Mouse (Mus musculus) hindbrain, embryonic 12.5 days (tissue): ENCODE results near the gene Hsd17b1. TPM values are rescaled to one million over a fixed set of nuclear protein-coding genes. Genes with fewer than 3 reads are reported as not detected.

Source experiments
- ATAC-seq: fragments of 200-750 bp; cut with Nextera tagmentation; 2 replicates; pipeline ENCODE4 v1.8.0; 2017; ENCODE audit warnings: moderate TSS enrichment; ENCODE audit not compliant: low FRiP score
- H3K27ac ChIP-seq: fragments of 300-500 bp; sonication (generic); 2 replicates; pipeline ENCODE4 v1.5.1; 2016; ENCODE audit warnings: mild to moderate bottlenecking
- H3K27me3 ChIP-seq: fragments of 300-500 bp; sonication (generic); 2 replicates; pipeline ENCODE4 v1.6.1; 2016; ENCODE audit warnings: mild to moderate bottlenecking
- H3K36me3 ChIP-seq: fragments of 300-500 bp; sonication (generic); 2 replicates; pipeline ENCODE4 v1.6.1; 2016; ENCODE audit warnings: mild to moderate bottlenecking
- H3K4me1 ChIP-seq: fragments of 300-500 bp; sonication (generic); 2 replicates; pipeline ENCODE4 v1.6.1; 2016
- H3K4me2 ChIP-seq: fragments of 300-500 bp; sonication (generic); replicated peaks from 2 replicates; pipeline ENCODE4 v1.6.1; 2016; ENCODE audit warnings: mild to moderate bottlenecking
- H3K4me3 ChIP-seq: fragments of 300-500 bp; sonication (generic); 2 replicates; pipeline ENCODE4 v1.5.1; 2016; ENCODE audit warnings: mild to moderate bottlenecking
- H3K9ac ChIP-seq: fragments of 300-500 bp; sonication (generic); 2 replicates; pipeline ENCODE4 v1.6.1; 2016; ENCODE audit warnings: mild to moderate bottlenecking, moderate library complexity
- H3K9me3 ChIP-seq: fragments of 300-500 bp; sonication (generic); replicated peaks from 2 replicates; pipeline ENCODE4 v1.6.1; 2016; ENCODE audit warnings: mild to moderate bottlenecking
- WGBS: fragments of 180-500 bp; shearing (Covaris S2); methylation state at CpG from one replicate; pipeline ENCODE4 v1.1.7; 2016; 5-methylcytosine and 5-hydroxymethylcytosine counted together
- polyA plus RNA-seq: library from polyadenylated mRNA; unstranded; fragments of >200 nt; fragmentation: Nextera tagmentation; extraction: Ambion mirVana; gene quantifications from 2 replicates; pipeline ENCODE4 v1.2.1, GENCODE M21; 2016

The Hsd17b1 gene
- polyA plus RNA-seq: 0.23 and 0.26 TPM in 2 replicates

DNA sequence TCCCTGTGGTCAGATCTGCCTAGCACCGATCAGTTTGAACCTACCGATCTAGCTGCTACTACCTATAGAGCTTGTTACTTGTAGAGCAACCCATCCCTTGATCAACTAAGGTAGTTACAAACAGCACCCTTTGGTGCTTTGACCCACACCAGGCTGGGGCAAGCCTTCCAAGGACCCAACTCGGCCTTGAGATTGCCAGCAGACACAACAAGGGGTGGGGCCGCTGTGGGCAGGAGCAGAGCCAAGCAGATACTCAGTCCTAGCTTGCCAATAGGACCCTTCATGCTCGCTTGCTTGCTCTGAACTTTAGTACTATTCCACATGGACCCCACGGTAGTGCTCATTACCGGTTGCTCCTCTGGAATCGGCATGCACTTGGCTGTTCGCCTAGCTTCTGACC lies at the start of gene Hsd17b1:
Gene Hsd17b1 (plus strand): TSS at position 291 of the 400 bp plus-strand sequence.
- peaks cover 53% of the 10 kb centered on the region for H3K27me3 ChIP-seq
- ATAC-seq: no peak
- H3K9me3 ChIP-seq: no peaks in the 10 kb centered on the region
- H3K36me3 ChIP-seq: peaks cover 5% of the 10 kb centered on the region; the same call in 1 of the 2 replicates
- H3K4me1 ChIP-seq: peaks cover 13% of the 10 kb centered on the region
- 74% methylated on average over 9 of the region's 9 CpGs for WGBS
- no peak within 1 kb of the TSS for H3K9ac ChIP-seq
- no peak within 1 kb of the TSS for H3K27ac ChIP-seq
- no peak within 1 kb of the TSS for H3K4me3 ChIP-seq
- H3K4me2 ChIP-seq: no peak within 1 kb of the TSS

DNA sequence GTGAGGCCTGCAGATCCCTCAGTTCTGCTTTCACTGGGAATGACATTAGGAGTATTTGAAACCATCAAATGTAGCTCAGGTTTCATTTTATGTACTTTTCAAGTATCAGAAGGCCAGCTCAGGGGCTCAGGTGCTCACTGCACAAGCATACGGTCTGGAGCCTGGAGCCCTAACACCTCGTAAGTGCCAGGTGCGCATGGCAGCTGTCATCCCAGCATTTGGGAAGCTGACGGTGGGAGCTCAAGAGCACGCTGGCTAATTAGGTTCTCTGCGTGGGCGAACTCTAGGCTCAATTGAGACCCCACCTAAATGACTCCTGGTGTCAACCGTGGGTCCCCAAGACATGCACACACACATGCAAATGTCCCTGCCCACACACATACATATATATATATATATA lies 48.9 kb upstream of the Hsd17b1 start:
- no peaks in the 10 kb centered on the region for H3K27me3 ChIP-seq
- no peaks in the 10 kb centered on the region for H3K4me1 ChIP-seq
- H3K4me2 ChIP-seq: no peak overlapping the region
- no peak for ATAC-seq
- WGBS: 93% methylated on average over 8 of the region's 8 CpGs
- no peaks in the 10 kb centered on the region for H3K9me3 ChIP-seq
- peaks cover 82% of the 10 kb centered on the region for H3K36me3 ChIP-seq
- no peak overlapping the region for H3K27ac ChIP-seq
- no peak overlapping the region for H3K4me3 ChIP-seq
- no peak overlapping the region for H3K9ac ChIP-seq

DNA sequence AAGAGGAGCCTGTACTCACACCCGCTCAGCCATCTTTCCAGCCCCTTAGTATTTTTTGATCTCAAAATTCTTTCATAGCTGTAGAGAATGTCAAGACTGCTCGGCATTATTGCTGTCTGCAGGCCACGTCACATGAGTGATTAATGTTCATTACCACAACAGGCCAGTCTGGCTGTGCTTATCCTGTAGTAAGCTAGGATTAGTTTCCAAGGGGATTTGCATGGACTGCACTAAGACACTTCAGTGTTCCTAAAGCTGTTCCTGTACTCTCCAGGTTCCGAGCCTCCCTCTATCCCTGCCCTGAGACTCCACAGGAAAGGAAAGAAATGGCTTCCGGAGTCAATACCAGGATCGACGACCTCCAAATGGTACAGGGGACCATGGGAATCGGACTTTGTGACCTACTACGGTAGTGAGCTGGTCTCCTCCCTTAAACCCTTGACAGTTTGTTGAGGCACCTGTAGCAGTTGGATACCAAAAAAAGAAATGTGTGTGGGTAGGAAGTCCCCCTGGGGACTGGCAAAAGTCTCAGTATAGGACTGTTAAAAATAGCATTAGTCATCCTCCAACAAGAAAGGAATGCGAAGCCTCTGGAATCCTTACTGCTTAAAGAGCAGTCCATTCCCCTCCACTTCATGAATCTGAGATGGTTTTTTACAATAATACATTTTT lies 47.9 kb upstream of the Hsd17b1 start:
- Histone ChIP-seq H3K4me3 (no peak overlapping the region), H3K9me3 (no peaks in the 10 kb centered on the region), H3K27me3 (no peaks in the 10 kb centered on the region), H3K9ac (no peak overlapping the region), H3K36me3 (peaks cover 84% of the 10 kb centered on the region), H3K27ac (no peak overlapping the region), H3K4me2 (no peak overlapping the region), H3K4me1 (no peaks in the 10 kb centered on the region)
- ATAC-seq: no peak
- 87% methylated on average over 10 of the region's 10 CpGs for WGBS

DNA sequence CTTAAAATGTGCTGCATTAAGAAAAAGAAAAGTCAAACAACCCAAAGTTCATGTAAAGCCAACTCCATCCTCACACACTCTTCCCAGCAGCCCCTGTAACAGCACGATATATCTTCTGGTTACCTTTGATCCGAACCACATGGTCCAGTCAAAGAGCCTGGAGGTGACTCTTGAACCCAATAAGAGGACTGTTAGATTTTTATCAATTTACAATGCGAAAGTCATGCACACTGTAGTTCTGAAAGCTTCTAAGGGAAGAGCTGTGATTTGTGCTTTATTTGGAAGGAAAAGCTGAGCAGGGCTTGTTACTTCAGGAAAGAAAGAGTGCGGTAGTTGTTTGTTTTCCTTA lies 47.4 kb upstream of the Hsd17b1 start:
- 94% methylated on average over 4 of the region's 4 CpGs for WGBS
- no peak for ATAC-seq
- H3K36me3 ChIP-seq: peaks cover 83% of the 10 kb centered on the region

DNA sequence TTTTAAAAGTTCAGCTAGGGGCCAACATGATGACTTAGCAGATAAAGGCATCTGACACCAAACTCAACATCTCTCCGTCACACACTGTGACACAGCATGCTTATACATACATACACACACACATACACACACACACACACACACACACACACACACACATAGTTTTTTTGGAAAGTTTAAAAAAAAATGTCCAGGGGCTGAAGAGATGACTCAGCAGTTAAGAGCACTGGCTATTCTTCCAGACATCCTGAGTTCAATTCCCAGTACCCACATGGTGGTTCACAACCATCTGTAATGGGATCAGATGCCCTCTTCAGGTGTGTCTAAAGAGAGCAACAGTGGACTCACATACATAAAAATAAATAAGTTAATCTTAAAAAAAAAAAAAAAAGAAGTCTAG lies 46.7 kb upstream of the Hsd17b1 start:
- Histone ChIP-seq H3K36me3 (peaks cover 80% of the 10 kb centered on the region), H3K4me2 (no peak overlapping the region), H3K9ac (no peak overlapping the region), H3K27me3 (no peaks in the 10 kb centered on the region), H3K27ac (no peak overlapping the region), H3K9me3 (no peaks in the 10 kb centered on the region), H3K4me1 (no peaks in the 10 kb centered on the region), H3K4me3 (no peak overlapping the region)
- whole genome bisulfite sequencing: 100% methylated on average over 1 of the region's 1 CpGs
- ATAC-seq: no peak

More for the DNA sequence above, 47.4 kb upstream of the Hsd17b1 start:
- H3K27ac ChIP-seq: no peak overlapping the region
- H3K9me3 ChIP-seq: no peaks in the 10 kb centered on the region
- H3K4me2 ChIP-seq: no peak overlapping the region
- H3K4me3 ChIP-seq: no peak overlapping the region
- H3K4me1 ChIP-seq: no peaks in the 10 kb centered on the region
- H3K9ac ChIP-seq: no peak overlapping the region
- H3K27me3 ChIP-seq: no peaks in the 10 kb centered on the region

DNA sequence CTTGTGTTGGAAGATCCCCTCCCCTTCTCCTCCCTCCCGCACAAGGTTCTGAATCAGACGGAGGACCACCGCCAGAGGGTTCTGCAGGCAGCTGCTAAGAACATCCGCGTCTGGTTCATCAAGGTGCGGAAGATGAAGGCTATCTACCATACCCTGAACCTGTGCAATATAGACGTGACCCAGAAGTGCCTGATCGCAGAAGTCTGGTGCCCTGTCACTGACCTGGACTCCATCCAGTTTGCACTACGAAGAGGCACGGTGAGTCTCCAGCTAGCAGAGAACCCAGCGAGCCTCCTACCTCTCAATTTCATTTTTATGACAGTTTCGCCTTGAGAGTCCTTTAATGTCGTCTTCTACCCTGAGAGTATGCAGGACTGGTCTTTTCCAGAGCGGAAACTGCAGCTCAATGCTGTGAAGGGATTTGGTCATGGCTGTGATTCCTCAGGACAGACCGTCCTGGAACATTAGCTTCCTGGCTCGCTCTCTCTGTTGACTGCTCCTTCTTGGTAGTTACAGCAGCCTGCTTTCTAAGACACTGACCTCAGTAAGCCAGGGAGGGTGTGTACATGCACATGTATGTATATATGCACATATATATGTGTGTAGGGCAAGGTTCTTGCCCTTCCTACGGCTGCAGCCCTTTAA lies 44.2 kb upstream of the Hsd17b1 start:
- no peak overlapping the region for H3K9ac ChIP-seq
- no peak overlapping the region for H3K4me3 ChIP-seq
- no peaks in the 10 kb centered on the region for H3K9me3 ChIP-seq
- H3K4me1 ChIP-seq: no peaks in the 10 kb centered on the region
- no peaks in the 10 kb centered on the region for H3K27me3 ChIP-seq
- H3K36me3 ChIP-seq: peaks cover 83% of the 10 kb centered on the region
- WGBS: 96% methylated on average over 17 of the region's 17 CpGs
- ATAC-seq: no peak
- H3K4me2 ChIP-seq: no peak overlapping the region
- H3K27ac ChIP-seq: no peak overlapping the region

DNA sequence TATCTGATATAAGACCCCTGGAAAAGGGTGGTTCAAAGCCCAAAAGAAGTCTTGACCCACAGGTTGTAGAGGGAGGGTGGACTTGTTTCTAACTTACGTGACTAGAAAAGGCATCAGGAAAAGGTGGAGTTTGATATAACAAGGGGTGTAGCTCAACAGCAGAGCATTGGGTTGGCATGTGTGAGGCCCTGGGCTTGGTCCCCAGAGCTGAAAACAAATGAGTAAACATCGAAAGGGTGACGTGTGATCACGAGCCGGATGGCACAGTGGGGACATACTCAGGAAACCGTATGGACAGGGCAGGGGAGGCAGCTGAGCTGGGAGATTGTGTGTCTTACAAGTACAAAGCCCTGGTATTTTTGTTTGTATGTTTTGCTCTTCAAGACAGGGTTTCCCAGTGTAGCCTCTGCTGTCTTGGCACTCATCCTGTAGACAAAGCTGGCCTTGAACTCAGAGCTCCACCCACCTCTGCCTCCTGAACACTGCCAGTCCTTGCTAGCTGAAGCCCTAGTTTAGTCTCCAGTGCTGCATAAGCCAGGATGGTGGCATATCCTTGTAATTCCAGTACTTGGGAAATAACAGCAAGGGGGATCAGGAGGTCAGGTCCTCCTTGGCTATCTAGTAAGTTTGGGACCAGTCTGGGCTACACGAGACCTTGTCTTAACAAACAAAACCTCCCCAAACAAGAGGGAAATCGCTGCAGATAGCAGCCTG lies 43.4 kb upstream of the Hsd17b1 start:
- ATAC-seq: no peak
- Histone ChIP-seq H3K27ac (no peak overlapping the region), H3K27me3 (no peaks in the 10 kb centered on the region), H3K4me3 (no peak overlapping the region), H3K36me3 (peaks cover 84% of the 10 kb centered on the region), H3K4me1 (no peaks in the 10 kb centered on the region), H3K4me2 (no peak overlapping the region), H3K9ac (no peak overlapping the region), H3K9me3 (no peaks in the 10 kb centered on the region)
- WGBS: 96% methylated on average over 8 of the region's 8 CpGs

DNA sequence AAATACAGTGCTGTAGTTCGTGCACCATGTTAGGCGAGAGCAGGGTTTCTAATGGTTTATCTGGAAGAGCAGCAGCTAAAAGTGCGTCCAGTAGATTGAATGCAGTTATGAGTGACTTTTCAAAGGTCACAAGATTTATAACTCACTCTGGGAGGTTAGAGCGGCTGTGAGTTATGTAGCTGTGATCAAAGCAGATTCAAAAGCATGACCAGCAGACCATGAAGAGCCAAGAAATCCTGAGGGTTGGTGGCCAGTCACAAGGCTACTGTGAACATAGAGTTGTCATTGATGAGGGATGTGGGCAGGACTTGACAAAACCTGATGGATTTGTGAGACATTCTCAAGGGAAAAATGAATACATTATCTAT lies 42.9 kb upstream of the Hsd17b1 start:
- Histone ChIP-seq H3K4me1 (no peaks in the 10 kb centered on the region), H3K9ac (no peak overlapping the region), H3K36me3 (peaks cover 84% of the 10 kb centered on the region), H3K4me2 (no peak overlapping the region), H3K27me3 (no peaks in the 10 kb centered on the region), H3K27ac (no peak overlapping the region), H3K4me3 (no peak overlapping the region), H3K9me3 (no peaks in the 10 kb centered on the region)
- WGBS: 93% methylated on average over 4 of the region's 4 CpGs
- ATAC-seq: no peak

DNA sequence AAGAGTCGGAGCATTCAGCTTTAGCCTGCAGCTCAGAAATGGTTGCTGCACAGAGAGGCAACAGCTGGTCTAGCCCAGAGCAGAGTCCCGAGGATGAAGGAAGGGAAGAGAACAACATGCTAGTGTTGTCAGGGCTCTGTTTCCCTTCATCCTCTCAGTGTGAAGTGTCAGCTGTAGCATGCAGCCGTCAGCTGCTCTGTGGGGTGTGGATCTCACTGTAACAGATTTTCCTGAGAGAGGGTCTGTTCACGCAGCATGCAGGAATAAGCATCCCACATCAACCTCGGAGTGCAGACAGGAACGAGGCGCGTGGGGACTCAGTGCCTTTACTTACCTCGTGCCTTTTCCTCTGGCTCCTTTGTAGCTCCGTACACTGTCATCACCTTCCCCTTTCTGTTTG lies 40.4 kb upstream of the Hsd17b1 start:
- H3K27me3 ChIP-seq: no peaks in the 10 kb centered on the region
- H3K9ac ChIP-seq: no peak overlapping the region
- no peak overlapping the region for H3K4me2 ChIP-seq
- no peak for ATAC-seq
- H3K9me3 ChIP-seq: no peaks in the 10 kb centered on the region
- H3K27ac ChIP-seq: no peak overlapping the region
- H3K36me3 ChIP-seq: peaks cover 88% of the 10 kb centered on the region
- H3K4me1 ChIP-seq: no peaks in the 10 kb centered on the region
- 79% methylated on average over 10 of the region's 10 CpGs for WGBS
- H3K4me3 ChIP-seq: no peak overlapping the region

DNA sequence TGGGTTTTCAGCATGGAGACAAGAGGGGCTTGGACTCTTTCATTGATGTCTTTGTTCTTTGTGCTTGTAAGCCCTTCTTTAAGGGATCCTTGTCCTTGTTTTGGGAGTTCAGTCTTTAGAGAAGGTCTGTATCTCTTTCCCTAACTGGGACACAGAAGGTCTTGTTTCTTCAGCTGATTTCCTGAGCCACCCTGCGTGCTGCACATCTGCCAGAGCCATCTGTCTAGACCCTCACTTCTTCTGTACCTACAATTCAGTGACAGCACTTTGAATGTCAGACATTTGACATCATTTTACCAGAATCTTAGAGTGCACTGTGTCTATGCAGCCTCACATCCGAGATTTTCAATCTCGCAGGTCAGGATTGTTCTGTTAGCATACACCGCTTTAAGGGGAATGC lies 32.4 kb upstream of the Hsd17b1 start:
- Histone ChIP-seq H3K4me3 (no peak overlapping the region), H3K27me3 (no peaks in the 10 kb centered on the region), H3K9ac (no peak overlapping the region), H3K9me3 (no peaks in the 10 kb centered on the region), H3K27ac (0 out of 2 replicates have a peak overlapping the region, but pooled peaks have one; percentile 12), H3K36me3 (peaks cover 93% of the 10 kb centered on the region), H3K4me1 (no peaks in the 10 kb centered on the region), H3K4me2 (no peak overlapping the region)
- WGBS: 92% methylated on average over 4 of the region's 4 CpGs
- no peak for ATAC-seq

DNA sequence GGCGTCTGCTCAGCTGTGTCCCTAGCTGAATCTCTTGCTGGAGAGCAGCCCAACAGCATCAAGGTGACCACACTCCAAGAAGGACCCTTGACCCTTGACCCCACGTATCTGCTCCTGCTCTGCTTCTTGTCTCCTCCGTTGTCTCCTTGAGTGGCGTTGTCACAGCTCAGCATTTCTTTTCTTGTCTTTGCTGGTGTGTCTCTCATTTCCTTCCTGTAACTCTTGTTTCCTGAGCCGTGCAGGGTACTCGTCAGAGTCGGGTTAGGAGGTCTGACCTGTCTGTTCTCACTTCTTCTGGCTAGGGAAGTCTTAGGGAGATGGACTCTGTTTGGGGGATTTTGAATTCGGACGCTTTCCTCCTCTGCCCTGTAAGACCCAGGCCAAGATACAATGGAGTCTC lies 31.8 kb upstream of the Hsd17b1 start:
- ATAC-seq: no peak
- Histone ChIP-seq H3K9ac (no peak overlapping the region), H3K27me3 (no peaks in the 10 kb centered on the region), H3K4me1 (no peaks in the 10 kb centered on the region), H3K36me3 (peaks cover 94% of the 10 kb centered on the region), H3K4me3 (no peak overlapping the region), H3K9me3 (no peaks in the 10 kb centered on the region), H3K27ac (no peak overlapping the region), H3K4me2 (no peak overlapping the region)
- 68% methylated on average over 9 of the region's 9 CpGs for WGBS

DNA sequence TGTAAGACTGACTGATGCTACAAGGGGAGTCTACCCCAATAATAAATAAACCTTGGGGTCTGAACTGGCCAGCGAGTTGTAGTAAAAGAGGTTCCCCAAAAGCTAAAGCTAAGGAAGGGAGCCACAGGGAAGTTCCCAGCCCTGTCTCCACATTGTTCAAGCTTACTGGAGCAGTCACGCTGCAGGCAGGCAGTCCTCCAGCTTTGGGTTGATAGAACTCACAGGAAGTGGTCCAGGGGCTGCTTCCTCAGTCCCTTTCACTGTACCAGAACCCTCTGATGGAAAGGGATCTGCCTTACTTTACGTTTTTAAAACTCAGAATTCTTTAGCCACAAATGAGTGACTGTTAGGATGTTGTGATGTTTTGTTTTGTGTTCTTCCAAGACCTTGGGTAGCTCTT lies 30.7 kb upstream of the Hsd17b1 start:
- Histone ChIP-seq H3K9me3 (no peaks in the 10 kb centered on the region), H3K27ac (no peak overlapping the region), H3K36me3 (peaks cover 95% of the 10 kb centered on the region), H3K4me1 (no peaks in the 10 kb centered on the region), H3K9ac (no peak overlapping the region), H3K27me3 (no peaks in the 10 kb centered on the region), H3K4me2 (no peak overlapping the region), H3K4me3 (no peak overlapping the region)
- 79% methylated on average over 3 of the region's 3 CpGs for WGBS
- ATAC-seq: no peak
